Mouse (Mus musculus) ES-E14 (cell line): ENCODE data around the gene Icam1.

Experiments
- HCFC1 ChIP-seq: IDR thresholded peaks from 2 replicates; pipeline ENCODE4 v1.6.1; 2012; ENCODE audit warnings: low read length, inconsistent platforms, borderline replicate concordance; ENCODE audit not compliant: insufficient read depth
- MAFK ChIP-seq: IDR thresholded peaks from 2 replicates; pipeline ENCODE4 v1.6.1; 2014; ENCODE audit warnings: mild to moderate bottlenecking, low read depth, low read length, inconsistent platforms; ENCODE audit not compliant: insufficient read depth
- ZC3H11A ChIP-seq: IDR thresholded peaks from 2 replicates; pipeline ENCODE4 v1.6.1; 2012; ENCODE audit warnings: low read depth, mild to moderate bottlenecking, inconsistent platforms, low read length, borderline replicate concordance
- ZNF384 ChIP-seq: IDR thresholded peaks from 2 replicates; pipeline ENCODE4 v1.6.1; 2012; ENCODE audit warnings: low read depth, low read length, inconsistent platforms

GRCm38 (mm10) chr9:21000811-21001210, 15.0 kb upstream of the Icam1 start:
- TF ChIP-seq HCFC1 = no peak
- no peak for TF ChIP-seq ZC3H11A
- TF ChIP-seq MAFK = no peak
- no peak for TF ChIP-seq ZNF384
